In the genomic region with DNA sequence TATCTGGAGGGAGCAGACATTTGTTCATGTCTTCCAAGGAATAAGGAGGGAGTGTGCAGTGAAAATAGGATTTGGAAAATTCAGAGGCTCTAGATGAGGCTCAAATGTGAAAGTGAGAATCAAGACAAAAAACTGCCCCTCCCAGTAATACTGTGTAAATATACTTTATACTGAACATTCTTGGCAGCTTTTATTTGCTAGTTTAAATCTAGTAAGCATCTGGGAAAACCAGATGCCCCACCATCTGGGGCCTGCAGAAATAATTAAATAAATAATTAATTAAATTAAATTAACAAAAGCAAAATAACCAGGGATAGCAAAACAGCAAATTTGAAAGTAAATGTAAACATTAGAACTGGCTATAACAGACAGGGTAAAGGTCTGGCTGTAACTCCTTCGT, we compare ENCODE assay signal across 19 mouse cellular contexts.
"Had no signal": no experiment of that assay in that cellular context is flagged by ENCODE, and none has a peak within 500 bp of the region (broad histone marks: within the 10 kb centered on the region; RNA-seq: fewer than 3 reads in every experiment).

No protein-coding gene starts in this region.

- H3K4me2 ChIP-seq: lung, embryonic 14.5 days; midbrain, embryonic 12.5 days; neural tube, embryonic 13.5 days; neural tube, embryonic 15.5 days had no signal

- H3K9me3 ChIP-seq: midbrain, embryonic 10.5 days; midbrain, embryonic 12.5 days; neural tube, embryonic 13.5 days; neural tube, embryonic 15.5 days had no signal

- H3K27me3 ChIP-seq: midbrain, embryonic 12.5 days; neural tube, embryonic 13.5 days; neural tube, embryonic 15.5 days had no signal

- ATAC-seq: midbrain, embryonic 16.5 days had no signal

- H3K36me3 ChIP-seq: midbrain, embryonic 10.5 days; midbrain, embryonic 12.5 days; neural tube, embryonic 13.5 days; neural tube, embryonic 15.5 days had no signal

- DNase-seq: lung, adult 18-20 months; lung, embryonic 14.5 days; lung, postnatal 10 days; lung, postnatal 4 days; midbrain, embryonic 14.5 days; retina, postnatal 1 day; right cerebral cortex, adult 18-20 months; right cerebral cortex, postnatal 25 days; right cerebral cortex, postnatal 4 days; spleen, adult 18-20 months; thymus, adult 18-20 months; thymus, postnatal 14 days; thymus, postnatal 36 days had no signal

- H3K4me1 ChIP-seq: midbrain, embryonic 10.5 days; midbrain, embryonic 12.5 days; neural tube, embryonic 13.5 days; neural tube, embryonic 15.5 days had no signal

- H3K9ac ChIP-seq: lung, embryonic 14.5 days; midbrain, embryonic 12.5 days; neural tube, embryonic 13.5 days; neural tube, embryonic 15.5 days had no signal

- H3K4me3 ChIP-seq: midbrain, embryonic 10.5 days; midbrain, embryonic 12.5 days; myocyte; neural tube, embryonic 13.5 days; neural tube, embryonic 15.5 days had no signal

- H3K27ac ChIP-seq: midbrain, embryonic 10.5 days; midbrain, embryonic 12.5 days; neural tube, embryonic 13.5 days; neural tube, embryonic 15.5 days had no signal
